Mouse (Mus musculus) A20 (cell line): Measurements from ENCODE around the gene Rhobtb1.

Experiments used
- DNase-seq: peaks from one replicate; pipeline ENCODE4 v3.0.0-alpha.2; 2011; ENCODE audit warnings: low read depth, low spot score

The Rhobtb1 gene

DNA sequence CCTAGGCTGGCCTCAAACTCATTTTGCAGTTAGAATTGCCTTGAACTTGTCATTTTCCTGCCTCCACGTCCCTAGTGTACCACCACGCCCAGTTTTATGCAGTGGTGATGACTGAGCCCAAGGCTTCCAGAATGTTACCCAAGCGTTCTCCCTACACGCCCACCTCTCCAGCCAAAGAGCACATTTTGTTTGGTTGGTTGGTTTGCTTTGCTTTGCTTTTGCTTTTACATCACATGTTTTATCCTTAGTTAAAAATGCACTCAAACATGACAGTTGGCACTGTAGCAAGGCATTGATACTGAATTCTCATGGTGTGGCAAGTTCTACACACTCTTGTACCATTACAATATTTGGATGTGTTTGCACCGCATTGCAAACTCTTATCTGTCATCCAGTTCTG, 12.0 kb downstream of the Rhobtb1 start:
- no peak for DNase-seq

DNA sequence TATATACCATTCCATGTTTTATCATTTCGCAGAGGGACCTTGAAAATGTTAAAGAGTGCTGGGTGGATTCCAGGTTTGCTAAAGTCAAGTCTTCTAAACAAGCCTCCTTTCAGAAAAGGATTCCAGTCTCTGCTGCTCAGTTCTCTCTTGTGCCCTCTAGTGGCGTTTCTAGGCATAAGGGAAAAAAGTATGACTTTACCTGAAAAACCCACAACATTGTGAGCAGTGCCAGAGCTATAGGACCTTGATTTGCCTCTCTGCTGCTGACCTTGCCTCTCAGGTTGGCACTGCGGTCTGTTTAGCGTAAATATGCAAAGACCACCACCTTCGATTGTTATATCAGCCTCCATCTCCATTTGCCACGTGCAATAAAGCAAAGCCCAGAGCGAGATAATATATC, 13.9 kb downstream of the Rhobtb1 start:
- peak; percentile 47 for DNase-seq

DNA sequence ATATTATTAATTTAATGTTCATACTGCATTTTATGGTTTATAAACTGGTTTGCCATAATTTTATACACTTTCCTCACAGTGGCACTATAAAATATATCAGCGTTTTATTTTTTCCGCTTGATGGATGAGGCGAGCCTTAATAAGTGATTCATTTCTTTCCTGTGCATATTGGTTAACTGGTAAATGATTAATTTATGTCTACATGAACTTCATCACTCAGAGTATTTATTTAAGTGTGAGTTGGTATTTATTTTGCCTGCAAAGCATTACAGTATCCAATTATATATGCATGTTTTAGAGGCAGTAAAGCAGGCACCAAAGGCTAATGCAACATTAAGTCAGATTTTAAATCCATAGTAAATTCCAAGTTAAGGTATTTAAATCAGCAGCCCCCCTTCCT, 14.6 kb downstream of the Rhobtb1 start:
- DNase-seq = no peak

DNA sequence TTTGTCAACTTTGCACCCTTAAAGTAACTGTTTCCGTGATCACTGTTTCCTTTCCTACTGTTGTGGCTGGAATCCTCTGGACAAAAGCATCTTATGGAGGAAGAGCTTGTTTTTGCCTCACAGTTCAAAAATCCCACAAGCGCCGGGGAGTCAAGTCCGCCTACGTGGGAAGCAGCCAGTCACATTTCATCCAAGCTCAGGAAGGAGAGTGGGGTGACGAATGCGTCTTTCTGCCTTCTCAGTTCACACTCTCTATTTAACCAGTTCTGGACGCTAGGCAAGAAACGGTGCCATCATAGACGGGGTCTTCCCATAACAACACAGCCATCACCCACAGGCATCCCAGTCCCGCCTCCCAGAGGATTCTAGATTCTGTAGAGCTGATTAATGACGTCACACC, 15.3 kb downstream of the Rhobtb1 start:
- no peak for DNase-seq

DNA sequence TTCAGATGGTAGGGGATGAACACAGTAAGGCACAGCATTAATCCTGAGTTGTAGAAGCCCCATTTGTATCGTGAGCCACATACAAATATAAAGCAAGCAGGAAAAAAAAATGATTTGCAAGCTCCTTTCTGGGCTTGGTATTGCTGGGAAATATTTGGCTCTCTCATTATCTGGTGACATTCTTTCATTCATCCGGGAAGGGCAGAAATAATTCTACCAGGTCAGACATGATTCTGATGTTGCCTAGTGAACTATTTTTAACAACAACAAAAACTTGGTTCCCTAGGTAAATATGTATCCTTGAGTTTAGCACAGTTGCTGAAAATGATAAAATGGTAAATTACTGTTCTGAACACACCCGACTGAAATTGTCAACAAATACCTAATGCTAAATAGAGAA, 21.2 kb downstream of the Rhobtb1 start:
- DNase-seq = no peak

DNA sequence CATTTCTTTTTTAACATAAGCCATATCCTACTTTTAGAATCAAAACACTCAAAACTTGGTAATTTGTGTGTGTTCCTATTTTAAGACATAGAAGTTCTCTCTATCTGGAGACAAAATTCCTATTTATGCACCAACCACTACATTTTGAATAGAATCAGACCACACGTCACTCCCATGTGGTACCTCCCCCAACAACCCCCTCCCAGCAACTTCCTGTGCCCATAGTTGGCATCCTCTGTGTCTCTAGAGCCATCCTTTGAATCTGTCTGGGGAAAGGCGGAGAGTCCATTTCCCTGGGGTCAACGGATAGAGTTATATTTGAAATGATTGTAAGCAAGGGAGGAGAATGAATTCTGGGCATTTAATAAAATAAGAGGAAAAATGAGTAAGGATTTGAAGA, 24.9 kb downstream of the Rhobtb1 start:
- DNase-seq = no peak

DNA sequence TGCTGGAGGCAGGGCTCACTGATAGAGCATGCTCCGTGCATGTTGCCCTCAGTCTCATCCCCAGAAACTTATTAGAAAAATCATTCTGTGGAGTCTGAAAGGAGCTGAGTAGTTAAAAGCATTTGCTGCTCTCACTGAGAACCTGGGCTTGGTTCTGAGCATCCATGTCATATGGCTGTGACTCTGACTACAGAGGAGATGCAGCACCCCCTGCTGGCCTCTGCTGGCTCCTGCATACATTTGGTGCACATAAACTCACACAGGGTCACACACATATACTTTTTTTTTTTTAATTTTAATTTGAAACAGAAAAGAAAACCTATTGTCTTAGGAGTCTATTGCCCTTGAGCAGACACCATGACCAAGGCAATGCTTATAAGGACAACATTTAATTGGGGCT, 28.1 kb downstream of the Rhobtb1 start:
- DNase-seq = no peak

DNA sequence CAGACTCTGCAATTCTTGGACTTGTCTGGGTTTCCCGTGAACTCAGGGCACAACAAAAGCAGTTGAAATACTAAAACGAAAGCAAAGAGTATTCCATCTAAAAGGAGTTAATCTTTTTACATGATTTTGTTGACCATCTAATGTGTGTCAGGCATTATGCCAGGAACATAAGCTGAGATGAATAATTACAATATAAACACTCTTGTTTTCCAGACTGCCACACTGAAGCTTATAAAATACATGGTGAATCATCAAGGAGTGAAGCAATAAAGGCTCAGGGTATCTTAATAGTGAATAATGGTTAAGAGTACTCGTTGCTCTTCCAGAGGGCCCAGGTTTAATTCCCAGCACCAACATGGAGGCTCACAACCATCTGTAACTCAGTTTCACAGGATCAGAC, 29.8 kb downstream of the Rhobtb1 start:
- DNase-seq = no peak

DNA sequence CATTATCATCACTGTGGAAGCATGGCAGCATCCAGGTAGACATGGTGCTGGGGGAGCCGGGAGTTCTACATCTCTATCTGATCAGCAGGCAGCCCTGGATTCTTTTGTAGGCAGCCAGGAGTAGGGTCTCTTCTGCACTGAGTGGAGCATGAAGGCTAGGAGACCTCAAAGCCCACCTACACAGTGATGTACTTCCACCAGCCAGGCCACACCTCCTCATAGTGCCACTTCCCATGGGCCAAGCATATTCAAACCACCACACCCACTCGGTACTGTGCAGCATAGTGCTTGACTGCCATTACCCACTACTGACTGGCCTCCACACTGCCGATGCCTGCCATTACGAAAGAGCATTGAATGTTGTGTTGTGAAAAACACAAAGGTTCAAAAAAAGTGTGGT, 33.7 kb downstream of the Rhobtb1 start:
- no peak for DNase-seq

DNA sequence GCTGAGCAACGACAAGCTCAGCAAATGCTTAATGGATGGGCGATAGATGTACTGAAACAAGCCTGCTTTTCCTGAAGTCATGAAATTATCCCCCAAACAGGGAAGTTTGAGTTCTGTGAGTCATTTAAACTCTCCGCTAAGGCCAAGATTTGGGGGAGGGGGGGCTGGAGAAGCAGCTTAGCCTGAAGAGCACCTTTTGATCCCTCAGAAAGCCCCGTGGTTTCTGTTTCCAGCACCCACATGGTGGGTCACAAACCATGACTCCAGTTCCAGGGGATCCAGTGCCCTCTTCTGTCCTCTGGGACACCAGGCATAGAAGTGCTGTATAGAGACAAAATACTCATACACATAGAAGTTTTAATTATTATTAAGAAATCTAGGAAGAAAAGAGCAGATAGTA, 34.2 kb downstream of the Rhobtb1 start:
- peak; percentile 6 for DNase-seq

DNA sequence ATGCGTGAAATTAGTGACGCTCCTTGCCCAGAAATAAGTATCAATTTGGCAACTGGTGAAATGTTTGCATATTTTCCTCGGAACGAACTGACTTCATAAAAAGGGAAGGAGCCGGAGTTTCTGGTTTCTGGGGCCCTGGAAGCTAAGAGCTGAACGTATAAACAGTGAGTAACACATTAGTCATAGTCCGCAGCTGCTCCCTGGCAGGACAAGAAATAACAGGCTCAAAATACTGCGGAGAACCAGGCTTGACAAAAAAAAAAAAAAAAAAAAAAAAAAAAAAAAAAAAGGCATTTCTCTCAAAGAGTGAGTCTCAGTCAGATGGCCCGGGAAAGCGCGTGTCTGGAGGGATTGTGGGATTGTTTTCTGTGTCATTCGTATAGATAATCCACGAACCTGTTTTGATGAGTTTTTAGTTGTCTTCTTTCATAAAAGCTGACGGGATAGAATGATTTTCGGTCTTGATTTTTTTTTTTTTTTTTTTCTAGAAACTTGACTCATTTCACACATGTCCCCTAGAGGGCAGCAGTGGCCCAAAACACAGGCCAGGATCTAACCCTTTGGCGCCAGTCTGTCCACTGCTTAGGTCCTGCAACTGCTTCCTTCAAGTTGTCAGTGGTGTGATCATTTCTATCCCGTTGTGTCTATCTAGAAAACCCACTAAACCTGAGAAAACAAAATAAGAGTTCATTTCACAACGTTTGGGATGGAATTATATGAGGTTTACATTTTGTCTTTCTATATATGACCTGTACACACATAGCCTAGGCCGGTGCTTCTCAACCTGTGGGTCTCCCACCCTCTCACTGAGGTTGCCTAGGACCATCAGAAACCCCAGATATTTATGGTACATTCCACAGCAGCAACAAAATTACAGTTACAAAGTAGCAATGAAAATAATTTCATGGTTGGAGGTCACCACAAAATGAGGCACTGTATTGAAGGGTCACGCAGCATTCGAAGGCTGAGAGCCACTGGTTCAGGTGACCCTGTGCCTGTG, 35.0 kb downstream of the Rhobtb1 start:
- DNase-seq = peak; percentile 81

DNA sequence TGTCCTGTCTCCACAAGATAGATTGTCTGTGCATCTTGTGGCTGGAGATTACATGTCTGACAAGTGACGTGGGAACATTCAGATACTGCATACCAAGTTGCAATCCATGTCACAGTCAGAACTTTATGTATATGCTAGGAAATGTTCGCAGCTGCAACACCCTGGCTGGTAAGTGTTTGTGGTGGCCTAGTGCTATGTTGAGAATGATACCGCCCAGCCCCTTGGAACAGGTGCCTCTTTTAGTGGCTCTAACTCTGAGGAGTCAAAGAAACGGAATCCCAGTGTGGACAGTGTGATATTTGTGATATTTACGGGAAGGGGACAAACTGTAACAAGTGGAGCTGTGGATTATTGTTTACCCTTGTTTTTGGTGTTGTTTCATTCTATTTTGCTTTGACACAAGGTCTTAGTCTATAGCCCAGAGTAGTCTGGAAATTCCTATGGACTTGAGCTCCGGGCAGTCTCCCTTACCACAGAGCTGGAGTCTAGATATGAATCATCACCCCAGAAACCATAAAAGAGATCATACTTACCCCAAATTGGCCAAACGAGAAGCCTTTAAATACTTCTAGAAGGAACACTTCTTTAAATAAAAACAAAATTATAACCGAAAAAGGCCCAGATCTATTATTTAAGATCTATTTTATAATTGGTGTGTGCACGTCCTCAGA, 36.7 kb downstream of the Rhobtb1 start:
- DNase-seq = no peak

DNA sequence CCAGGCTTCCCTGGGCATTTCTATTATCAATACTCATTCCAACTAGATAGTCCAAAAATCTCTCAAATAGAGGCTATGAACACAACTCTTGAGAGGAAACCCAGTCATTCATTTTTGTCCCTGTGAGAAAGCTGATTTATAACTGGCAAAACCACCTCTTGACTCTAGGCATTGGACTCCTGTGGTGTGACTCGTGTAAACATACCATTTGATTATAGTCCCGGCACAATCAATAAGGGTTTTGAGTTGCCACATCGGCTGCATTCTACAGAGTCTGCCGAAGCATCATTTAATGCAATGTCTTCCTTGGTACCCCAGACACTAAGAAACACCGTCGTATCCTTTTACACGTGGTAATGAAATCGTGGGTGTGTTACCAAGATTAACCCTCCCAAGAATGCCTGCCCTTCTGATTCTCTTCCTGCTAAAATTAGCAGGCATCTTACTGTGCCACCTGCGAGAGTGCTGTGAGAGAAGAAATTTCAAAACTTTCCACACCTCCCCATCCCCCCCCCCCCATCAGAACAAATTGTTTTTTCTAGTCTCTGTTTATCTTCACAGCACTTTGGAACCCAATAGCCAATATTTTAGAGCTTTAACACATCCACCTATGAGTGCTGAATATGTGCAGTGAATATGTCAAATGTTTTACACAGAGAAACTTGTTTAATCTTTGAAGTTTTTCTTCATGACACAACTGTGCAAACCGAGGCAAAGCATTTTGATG, 39.4 kb downstream of the Rhobtb1 start:
- no peak for DNase-seq

DNA sequence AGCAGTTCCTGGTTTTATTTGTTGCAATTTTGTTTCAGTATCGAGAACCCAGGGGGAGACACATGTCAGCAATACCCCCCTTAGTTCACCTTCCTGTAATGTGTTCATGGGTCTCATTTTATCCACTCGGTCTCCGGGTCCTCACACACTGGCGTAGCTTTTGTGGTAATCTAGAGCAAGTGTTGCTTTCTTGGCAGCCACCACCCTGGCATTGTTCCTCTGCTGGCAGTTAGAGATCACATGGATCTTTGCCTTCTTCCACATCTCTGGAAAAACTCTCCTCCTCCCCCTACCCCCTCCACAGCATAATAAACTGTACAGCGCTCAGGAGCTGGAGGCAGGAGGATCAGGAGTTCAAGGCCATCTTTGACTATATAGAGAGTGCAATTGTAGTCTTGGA, 41.0 kb downstream of the Rhobtb1 start:
- no peak for DNase-seq

DNA sequence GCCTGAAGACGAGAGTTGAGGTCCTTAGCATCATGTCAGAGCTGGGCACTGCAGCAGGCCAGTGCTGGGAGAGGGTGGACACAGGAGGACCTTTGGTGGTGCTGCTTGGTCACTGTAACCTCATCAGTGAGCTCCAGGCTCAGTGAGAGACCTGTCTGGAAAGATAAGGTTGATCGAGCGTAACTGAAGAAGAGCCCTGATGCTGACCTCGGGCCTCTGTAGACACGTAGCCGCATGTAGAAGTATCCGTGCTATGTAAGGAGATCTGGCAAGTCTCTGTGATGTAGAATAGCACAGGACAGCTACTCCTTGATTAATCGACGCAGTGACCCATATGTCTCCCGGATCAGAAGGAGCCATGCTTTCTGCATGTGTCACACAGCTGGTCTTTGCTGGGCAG, 42.5 kb downstream of the Rhobtb1 start:
- no peak for DNase-seq

DNA sequence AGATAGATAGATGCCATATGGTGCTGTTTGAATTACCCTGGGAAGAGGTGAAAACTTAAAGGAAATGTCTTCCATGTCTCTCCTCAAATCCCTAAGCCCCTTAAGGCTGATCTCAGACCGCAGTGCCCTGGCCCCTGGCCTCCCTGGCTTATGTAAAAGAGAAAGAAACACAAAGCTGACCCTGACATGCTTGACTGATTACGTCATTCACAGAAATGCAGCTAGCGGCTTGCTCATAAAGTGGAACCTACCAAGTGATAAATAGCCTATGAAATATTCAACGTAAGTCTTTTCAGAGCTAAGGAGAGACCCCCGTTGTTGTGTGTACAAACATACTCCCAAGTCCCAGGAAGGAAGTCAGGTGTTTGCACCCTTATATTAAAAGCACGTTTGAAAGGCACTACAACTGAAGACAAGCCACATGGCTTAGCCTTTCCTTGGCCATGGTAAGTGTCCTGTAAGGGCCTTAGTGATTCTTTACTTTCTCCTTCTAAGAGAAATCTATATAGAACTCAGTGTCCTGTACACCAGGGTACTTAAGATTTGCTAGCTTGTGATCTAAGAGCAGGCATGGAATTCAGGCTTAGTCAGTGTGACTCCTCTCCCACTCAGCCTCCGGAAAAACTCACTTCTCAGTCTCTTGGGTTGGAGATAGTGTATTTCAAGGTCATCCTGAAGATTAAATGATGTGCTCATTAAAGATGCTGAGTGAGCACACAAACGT, 53.6 kb downstream of the Rhobtb1 start:
- peak; percentile 35 for DNase-seq

DNA sequence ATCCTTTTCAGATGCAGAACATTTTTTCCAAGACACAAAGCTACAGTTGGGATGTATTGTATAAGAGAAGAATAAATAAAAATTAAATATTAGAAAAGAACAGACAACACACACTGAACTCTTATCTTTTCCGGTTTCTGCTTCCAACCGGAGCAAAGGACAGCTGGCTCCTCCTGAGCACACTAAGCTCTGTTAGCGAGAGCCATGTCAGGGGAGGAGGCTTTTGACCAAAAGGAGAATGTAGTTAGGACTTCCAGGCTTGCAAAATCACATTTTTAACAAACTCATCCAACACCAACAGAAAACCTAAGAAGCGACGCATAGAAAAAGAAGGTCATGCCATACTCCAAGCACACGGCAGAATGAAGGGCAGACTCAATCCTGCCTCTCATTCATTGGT, 54.8 kb downstream of the Rhobtb1 start:
- no peak for DNase-seq

DNA sequence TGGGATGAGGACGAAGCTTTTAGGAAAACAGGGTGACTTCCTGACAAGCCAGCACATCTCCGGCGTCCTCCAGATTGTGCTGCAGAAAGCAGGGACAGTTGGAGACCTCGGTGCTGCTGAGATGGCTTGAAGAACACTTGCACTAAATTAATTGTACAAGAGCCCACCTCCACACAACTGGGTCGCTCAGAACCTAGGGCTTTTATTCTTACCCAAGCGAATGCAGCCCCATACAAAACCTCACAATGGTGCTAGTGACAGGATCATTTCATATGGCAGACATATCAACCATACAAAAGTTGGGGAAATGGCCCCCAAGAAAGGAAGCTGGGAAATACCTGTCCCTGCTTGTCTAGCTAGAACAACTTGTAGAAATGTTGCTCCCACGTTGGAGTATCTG, 56.2 kb downstream of the Rhobtb1 start:
- DNase-seq = no peak

DNA sequence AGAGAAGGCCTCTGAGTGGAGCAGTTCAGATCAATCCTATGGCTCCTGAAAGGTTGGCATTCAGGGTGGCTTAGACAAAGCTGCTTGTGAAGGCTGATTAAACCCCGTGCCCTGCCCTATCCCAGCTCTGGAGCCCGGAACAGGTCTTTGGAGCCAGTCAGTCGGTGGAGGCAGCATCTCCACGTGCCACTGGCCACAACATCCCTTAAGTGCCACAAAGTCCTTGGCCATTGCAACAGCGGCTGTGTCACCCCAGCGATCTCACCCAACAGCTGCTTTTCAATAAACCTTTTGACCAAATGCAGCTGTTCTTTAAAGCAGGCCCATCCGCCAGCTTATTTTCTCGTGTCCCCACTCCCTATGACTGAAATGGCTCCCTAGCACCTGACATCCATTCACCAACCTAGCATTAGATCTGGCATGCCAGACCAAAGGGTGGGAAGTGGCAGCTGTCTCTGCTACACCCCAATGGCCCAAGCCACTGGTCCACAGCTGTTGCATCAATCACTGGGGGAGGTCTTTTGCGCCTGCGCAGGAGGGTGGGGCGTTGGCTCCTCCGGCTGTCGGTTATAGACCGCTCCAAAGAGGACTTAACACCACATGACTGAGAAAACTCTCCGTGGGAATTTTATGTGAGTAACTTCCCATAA, 56.9 kb downstream of the Rhobtb1 start:
- DNase-seq = no peak

DNA sequence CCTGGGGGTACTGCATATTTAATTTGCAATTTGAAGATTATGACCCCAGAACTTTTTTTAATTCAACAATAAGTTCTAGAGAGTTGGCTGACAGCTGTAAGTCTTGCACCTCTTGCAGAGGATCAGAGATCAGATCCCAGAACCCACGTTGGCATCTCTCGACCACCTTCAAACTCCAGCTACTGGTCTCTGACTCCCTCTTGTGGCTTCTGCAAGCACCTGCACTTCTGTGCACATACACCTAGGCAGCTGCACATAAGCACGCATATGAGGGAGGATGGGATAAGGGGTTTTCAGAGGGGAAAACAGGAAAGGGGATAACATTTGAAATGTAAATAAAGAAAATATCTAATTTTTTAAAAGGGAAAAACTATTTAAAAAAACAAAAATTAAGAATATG, 57.5 kb downstream of the Rhobtb1 start:
- no peak for DNase-seq

DNA sequence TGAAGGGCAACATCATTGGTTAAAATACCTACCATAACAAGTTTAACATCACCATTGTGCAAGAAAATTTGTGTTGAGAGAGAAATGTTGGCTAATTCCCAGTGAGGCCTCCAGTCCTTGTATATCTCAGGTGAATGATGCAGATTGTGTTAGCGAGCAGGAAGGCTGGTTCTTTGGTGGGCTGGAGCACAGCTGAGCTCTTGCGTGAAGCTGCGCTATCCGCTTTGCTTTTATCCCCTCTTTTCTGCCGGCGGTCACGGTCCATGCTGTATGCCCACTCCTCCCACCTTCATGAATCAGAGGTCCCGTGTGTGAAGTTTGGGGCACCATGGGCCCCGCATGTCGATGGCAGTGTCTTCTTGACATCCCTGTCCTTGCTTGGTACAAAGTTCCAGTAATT, 58.8 kb downstream of the Rhobtb1 start:
- DNase-seq = no peak
